8 mouse cellular contexts compared by ENCODE assay signal in the genomic region with DNA sequence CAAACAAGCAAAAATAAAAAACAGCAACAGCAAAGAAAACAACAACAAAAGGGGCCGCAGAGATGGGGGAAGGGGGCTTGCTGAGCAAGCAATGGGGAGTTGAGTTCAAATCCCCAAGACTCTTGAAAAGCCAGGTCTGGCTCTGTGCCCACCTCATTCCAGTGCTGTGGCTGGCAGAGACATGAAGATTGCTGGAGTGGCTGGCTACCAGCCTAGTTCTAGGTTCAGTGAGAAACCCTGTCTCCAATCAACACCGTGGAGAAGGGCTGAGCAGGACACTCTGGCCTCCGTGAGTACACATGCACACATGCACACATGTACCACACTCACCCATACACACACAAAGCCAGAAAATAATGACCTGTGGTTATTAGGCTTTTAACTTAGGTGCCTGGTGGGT. TPM values are rescaled to one million over a fixed set of nuclear protein-coding genes. Genes with fewer than 3 reads are reported as not detected.
DNase-seq lines count a peak whose midpoint lies in the region; ATAC-seq and TF ChIP-seq lines count a peak whose summit lies in the region.

No protein-coding gene starts in this region.

- peak; percentile 92 for DNase-seq in heart, adult 11 months
- no peak for DNase-seq in heart, adult 8-10 months (ENCODE audit: low spot score)
- no peak for DNase-seq in G1E (ENCODE audit: low spot score)
- DNase-seq in cerebellum, postnatal 36 days = peak; percentile 16 to 24
- DNase-seq in kidney, postnatal 25 days = peak; percentile 75 to 78
- no peak for DNase-seq in B cell, adult 2 months
- DNase-seq in thymus, postnatal 25 days = no peak

- H3K27ac ChIP-seq in stomach, embryonic 15.5 days = peak overlapping the region; percentile 91; the same call in 1 of the 2 replicates

- no peak for ATAC-seq in G1E (ENCODE audit: extremely low read depth, insufficient number of reproducible peaks, low FRiP score, poor library complexity, severe bottlenecking)
- ATAC-seq in stomach, embryonic 15.5 days (ENCODE audit: insufficient read depth, low FRiP score, low read depth) = no peak

- H3K4me3 ChIP-seq in G1E (ENCODE audit: low read depth, low read length) = peak overlapping the region; percentile 93; the same call in 1 of the 2 replicates
- peak overlapping the region; percentile 1; the same call in 1 of the 2 replicates for H3K4me3 ChIP-seq in stomach, embryonic 15.5 days (replicated peaks)

- H3K4me2 ChIP-seq in stomach, embryonic 15.5 days = peak overlapping the region; percentile 59; the same call in 1 of the 2 replicates

- no peaks in the 10 kb centered on the region; the same call in 1 of the 2 replicates for H3K9me3 ChIP-seq in G1E (replicated peaks)
- H3K9me3 ChIP-seq in stomach, embryonic 15.5 days = no peaks in the 10 kb centered on the region

- no peak overlapping the region for H3K9ac ChIP-seq in stomach, embryonic 15.5 days

- H3K4me1 ChIP-seq in G1E (ENCODE audit: insufficient read depth, low read depth, low read length) = peaks cover 40% of the 10 kb centered on the region
- H3K4me1 ChIP-seq in stomach, embryonic 15.5 days = peaks cover 21% of the 10 kb centered on the region; the same call in 1 of the 2 replicates

- peaks cover 13% of the 10 kb centered on the region for H3K36me3 ChIP-seq in G1E (replicated peaks)
- no peaks in the 10 kb centered on the region for H3K36me3 ChIP-seq in stomach, embryonic 15.5 days

- H3K27me3 ChIP-seq in G1E (ENCODE audit: insufficient read depth, low read length) = no peaks in the 10 kb centered on the region
- no peaks in the 10 kb centered on the region for H3K27me3 ChIP-seq in stomach, embryonic 15.5 days (replicated peaks)

- no peak for TF ChIP-seq CTCF in G1E (IDR thresholded peaks at IDR 0.05; ENCODE audit: low read depth, low read length)

- WGBS in stomach, embryonic 15.5 days = 64% methylated on average over 3 of the region's 3 CpGs

RNA-seq across cellular contexts. Expression of a gene that starts 1.6 kb away (rescaled TPM):
- total RNA-seq in heart, adult 8-10 months (2022) = 10 to 100 TPM; 26.0 to 34.6 (median 27.6) TPM
- total RNA-seq in G1E (2014; fragmentation: Nextera tagmentation) (106 and 111 TPM in 2 replicates), G1E (2017) (8.8 and 13.4 TPM in 2 replicates)
- polyA plus RNA-seq in G1E (2012) = 13.4 and 16.3 TPM in 2 replicates
- 31.5 and 34.5 TPM in 2 replicates for polyA plus RNA-seq in stomach, embryonic 15.5 days (2015; fragmentation: Nextera tagmentation; extraction: Ambion mirVana)

Comparison
In these comparisons a context has a peak if more than half of its experiments do, and no peak if none do; other contexts are left out.
1. DNase-seq: peak in heart, adult 11 months (single experiment), cerebellum, postnatal 36 days (2 of 2) and kidney, postnatal 25 days (2 of 2); none in heart, adult 8-10 months (single experiment), G1E (single experiment), B cell, adult 2 months (0 of 2) and thymus, postnatal 25 days (single experiment).